Mouse (Mus musculus) liver, embryonic 14.5 days (tissue): ENCODE measurements at regions not wholly inside any gene's neighbourhood (a gene's known extent, or its start where the extent isn't known, plus 50 kb on each side); places are given as distances from the start of the nearest gene placed in this dataset.
"Not testable (repeated sequence)": the region's sequence is repeated elsewhere in the genome, so short reads cannot be mapped to it uniquely, and the experiment has no call there.

Experiments
- ATAC-seq: fragments of 200-750 bp; cut with Nextera tagmentation; 2 replicates; pipeline ENCODE4 v1.8.0; 2017; ENCODE audit warnings: moderate number of reproducible peaks, mild to moderate bottlenecking, moderate library complexity; ENCODE audit not compliant: insufficient read depth
- DNase-seq, 3 experiments: peaks; one replicate each; pipeline ENCODE4 v3.0.0-alpha.2; 2012 to 2013; ENCODE audit warnings: low read depth in 3 of 3, low spot score in 3 of 3
- H3K27ac ChIP-seq: fragments of 300-500 bp; sonication (generic); 2 replicates; pipeline ENCODE4 v1.5.1; 2014; ENCODE audit warnings: moderate library complexity, mild to moderate bottlenecking, control low read depth, inconsistent platforms
- H3K27me3 ChIP-seq: fragments of 300-500 bp; sonication (generic); 2 replicates; pipeline ENCODE4 v1.6.1; 2014; ENCODE audit warnings: mild to moderate bottlenecking, low read length, moderate library complexity; ENCODE audit not compliant: control insufficient read depth, insufficient read depth
- H3K36me3 ChIP-seq: fragments of 300-500 bp; sonication (generic); replicated peaks from 2 replicates; pipeline ENCODE4 v1.6.1; 2014; ENCODE audit warnings: low read depth; ENCODE audit not compliant: control insufficient read depth, insufficient read depth
- H3K4me1 ChIP-seq, 2 experiments: fragments of 200-500 bp in 1 of 2; fragments of 300-500 bp in 1 of 2; sonication (generic) in 1 of 2; replicated peaks; 2 replicates each; pipeline ENCODE4 v1.6.1; 2012 to 2014; ENCODE audit warnings: antibody characterized with exemption in 1 of 2, inconsistent platforms in 1 of 2, low read length in 1 of 2; ENCODE audit not compliant: control insufficient read depth in 2 of 2, insufficient read depth in 2 of 2
- H3K4me2 ChIP-seq: fragments of 300-500 bp; sonication (generic); 2 replicates; pipeline ENCODE4 v1.6.1; 2014; ENCODE audit warnings: low read depth, mild to moderate bottlenecking, control low read depth, moderate library complexity
- H3K4me3 ChIP-seq, 2 experiments: fragments of 200-500 bp in 1 of 2; fragments of 300-500 bp in 1 of 2; sonication (generic) in 1 of 2; 2 replicates each; pipeline ENCODE4 v1.5.1; 2012 to 2014; ENCODE audit warnings: low read depth in 2 of 2, low read length in 2 of 2, mild to moderate bottlenecking in 2 of 2, control low read depth in 1 of 2, inconsistent platforms in 1 of 2, moderate library complexity in 1 of 2; ENCODE audit not compliant: insufficient read depth in 1 of 2
- H3K9ac ChIP-seq: fragments of 300-500 bp; sonication (generic); replicated peaks from 2 replicates; pipeline ENCODE4 v1.6.1; 2014; ENCODE audit warnings: mild to moderate bottlenecking, control low read depth, moderate library complexity
- H3K9me3 ChIP-seq: fragments of 300-500 bp; sonication (generic); 2 replicates; pipeline ENCODE4 v1.6.1; 2016; ENCODE audit warnings: low read length, mixed read lengths; ENCODE audit not compliant: control insufficient read depth
- CTCF ChIP-seq: IDR thresholded peaks from 2 replicates; pipeline ENCODE4 v1.5.1; 2016; ENCODE audit warnings: antibody characterized with exemption, low read depth, control low read depth
- EP300 ChIP-seq: IDR thresholded peaks from 2 replicates; pipeline ENCODE4 v1.6.1; 2016; ENCODE audit warnings: antibody characterized with exemption, low read depth
- WGBS: fragments of 180-500 bp; shearing (Covaris S2); extraction: QIAGEN DNeasy Blood & Tissue Kit; methylation state at CpG from one replicate; pipeline ENCODE4 v1.1.7; 2014; ENCODE audit not compliant: insufficient replicate concordance; 5-methylcytosine and 5-hydroxymethylcytosine counted together

DNA sequence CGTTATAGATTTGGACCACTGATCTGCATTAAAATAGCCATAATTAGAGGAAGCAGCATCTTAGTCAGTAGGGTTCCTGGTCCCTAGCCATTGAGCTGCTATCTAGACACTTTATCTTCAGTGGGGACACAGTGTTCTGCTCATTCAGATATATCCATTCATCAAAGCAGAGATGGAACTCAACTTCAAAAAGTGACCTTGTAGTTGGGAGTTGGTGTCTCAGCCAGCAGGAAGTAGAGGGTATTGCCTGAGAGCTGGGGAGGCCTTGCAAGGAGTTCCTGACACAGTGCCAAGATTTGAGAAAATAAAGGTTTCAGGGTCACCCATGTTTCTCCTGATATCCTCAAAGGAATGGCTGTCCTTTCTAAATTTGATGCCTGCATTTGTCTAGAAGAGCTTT, 304.7 kb upstream of the Shh start:
- H3K4me1 ChIP-seq, result no peaks in the 10 kb centered on the region
- no peaks in the 10 kb centered on the region for H3K27me3 ChIP-seq
- DNase-seq, result no peak
- ATAC-seq, result no peak
- H3K36me3 ChIP-seq, result no peaks in the 10 kb centered on the region
- no peak overlapping the region for H3K4me3 ChIP-seq
- H3K27ac ChIP-seq, result no peak overlapping the region
- 73% methylated on average over 1 of the region's 1 CpGs for WGBS
- H3K9me3 ChIP-seq, result no peaks in the 10 kb centered on the region
- H3K4me2 ChIP-seq, result no peak overlapping the region
- TF ChIP-seq CTCF (no peak), EP300 (no peak)
- H3K9ac ChIP-seq, result no peak overlapping the region

GRCm38 (mm10) chr5:28756171-28756948, 289.3 kb upstream of the Shh start:
- Histone ChIP-seq H3K36me3 (no peaks in the 10 kb centered on the region), H3K9ac (no peak overlapping the region), H3K27ac (no peak overlapping the region), H3K27me3 (no peaks in the 10 kb centered on the region), H3K4me2 (no peak overlapping the region), H3K4me1 (no peaks in the 10 kb centered on the region), H3K9me3 (no peaks in the 10 kb centered on the region), H3K4me3 (no peak overlapping the region)
- no peak for TF ChIP-seq CTCF
- TF ChIP-seq EP300, result no peak
- WGBS, result 70% methylated on average over 6 of the region's 6 CpGs
- DNase-seq (no peak), ATAC-seq (no peak)

DNA sequence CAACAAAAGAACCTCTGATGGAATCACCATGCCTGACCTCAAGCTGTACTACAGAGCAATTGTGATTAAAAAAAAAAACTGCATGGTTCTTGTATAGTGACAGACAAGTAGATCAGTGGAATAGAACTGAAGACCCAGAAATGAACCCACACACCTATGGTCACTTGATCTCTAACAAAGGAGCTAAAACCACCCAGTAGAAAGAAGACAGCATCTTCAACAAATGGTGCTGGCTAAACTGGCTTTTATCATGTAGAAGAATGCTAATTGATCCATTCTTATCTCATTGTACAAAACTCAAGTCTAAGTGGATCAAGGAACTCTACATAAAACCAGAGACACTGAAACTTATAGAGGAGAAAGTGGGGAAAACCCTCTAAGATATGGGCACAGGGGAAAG, 284.8 kb upstream of the Shh start:
- ATAC-seq, DNase-seq, H3K4me2 ChIP-seq, H3K27ac ChIP-seq, H3K27me3 ChIP-seq, H3K9me3 ChIP-seq, H3K36me3 ChIP-seq, H3K9ac ChIP-seq, H3K4me3 ChIP-seq, H3K4me1 ChIP-seq: not testable (repeated sequence)

- no peaks in the 10 kb centered on the region for H3K4me1 ChIP-seq
- no peaks in the 10 kb centered on the region for H3K36me3 ChIP-seq
- no peak overlapping the region for H3K27ac ChIP-seq
- H3K9me3 ChIP-seq, result no peaks in the 10 kb centered on the region
- H3K4me2 ChIP-seq, result no peak overlapping the region
- H3K4me3 ChIP-seq, result no peak overlapping the region
- DNase-seq, result no peak
- H3K27me3 ChIP-seq, result no peaks in the 10 kb centered on the region
- TF ChIP-seq EP300, result no peak
- no peak for TF ChIP-seq CTCF
- H3K9ac ChIP-seq, result no peak overlapping the region
- 52% methylated on average over 3 of the region's 3 CpGs for WGBS
- no peak for ATAC-seq
These were observed 267.7 kb upstream of the Shh start for GRCm38 (mm10) chr5:28734768-28735167.

DNA sequence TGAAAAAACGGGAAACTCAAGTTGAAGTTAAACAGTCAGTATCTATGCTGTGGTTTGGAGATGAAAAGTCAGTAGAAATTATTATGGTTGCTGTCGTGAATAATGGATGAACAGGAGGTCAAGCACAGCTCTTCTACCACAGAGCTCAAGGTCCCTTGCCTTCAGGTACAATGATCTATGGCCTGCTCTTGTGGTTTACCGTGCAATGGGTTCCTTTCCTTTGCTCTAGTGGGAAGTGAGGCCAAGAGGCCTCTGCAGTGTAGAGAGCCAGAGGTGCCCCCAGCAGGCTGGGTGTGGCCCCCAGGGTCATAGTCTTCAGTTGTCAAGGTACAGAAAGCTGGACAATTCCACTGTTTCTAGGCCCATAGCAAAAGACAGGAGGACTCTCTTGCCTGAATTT, 255.0 kb upstream of the Shh start:
- H3K4me1 ChIP-seq, result no peaks in the 10 kb centered on the region
- ATAC-seq (no peak), DNase-seq (no peak)
- no peak overlapping the region for H3K27ac ChIP-seq
- no peak overlapping the region for H3K4me2 ChIP-seq
- no peak overlapping the region for H3K9ac ChIP-seq
- 38% methylated on average over 3 of the region's 3 CpGs for WGBS
- H3K36me3 ChIP-seq, result no peaks in the 10 kb centered on the region
- H3K9me3 ChIP-seq, result no peaks in the 10 kb centered on the region
- H3K4me3 ChIP-seq, result no peak overlapping the region
- H3K27me3 ChIP-seq, result no peaks in the 10 kb centered on the region
- TF ChIP-seq EP300 (no peak), CTCF (no peak)
